Comparison of ENCODE assay signal across 28 mouse cellular contexts in the genomic region with DNA sequence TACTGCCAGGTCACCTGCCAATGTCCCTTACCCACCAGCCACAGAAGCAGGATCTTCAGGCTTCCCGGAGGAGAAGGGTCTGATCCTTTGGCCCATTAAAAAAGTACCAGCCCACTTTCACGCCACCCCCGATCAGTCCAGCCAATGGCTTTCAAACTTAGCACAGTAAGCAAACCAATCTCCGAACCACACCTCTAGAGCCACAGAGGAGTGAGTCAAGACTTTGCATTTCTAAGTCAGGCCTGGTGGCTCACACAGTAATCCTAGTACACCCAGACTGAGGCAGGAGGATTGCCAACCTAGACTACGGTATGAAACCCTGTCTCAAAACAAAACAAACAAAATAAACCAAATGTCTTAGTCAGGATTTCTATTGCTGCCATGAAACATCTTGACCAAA. TPM values are rescaled to one million over a fixed set of nuclear protein-coding genes. Genes with fewer than 3 reads are reported as not detected.
DNase-seq lines count a peak whose midpoint lies in the region; ATAC-seq and TF ChIP-seq lines count a peak whose summit lies in the region.
"Had no signal": no experiment of that assay in that cellular context is flagged by ENCODE, and none has a peak within 500 bp of the region (broad histone marks: within the 10 kb centered on the region; RNA-seq: fewer than 3 reads in every experiment).

No protein-coding gene starts in this region.

- no peak overlapping the region for H3K4me3 ChIP-seq in kidney, embryonic 16.5 days (ENCODE audit: low read length)
- no peak overlapping the region for H3K4me3 ChIP-seq in intestine, postnatal 0 days (ENCODE audit: low read depth, low read length)
- H3K4me3 ChIP-seq in gastrocnemius, adult 2 months, result no peak overlapping the region
- H3K4me3 ChIP-seq: embryonic facial prominence, embryonic 15.5 days; forebrain, embryonic 10.5 days; hindbrain, embryonic 12.5 days had no signal

- H3K27ac ChIP-seq in kidney, embryonic 16.5 days (ENCODE audit: low read length), result peak overlapping the region; percentile 17; the same call in 1 of the 2 replicates
- peak overlapping the region; percentile 74 for H3K27ac ChIP-seq in intestine, postnatal 0 days (ENCODE audit: low read depth, low read length)
- no peak overlapping the region for H3K27ac ChIP-seq in gastrocnemius, adult 2 months
- H3K27ac ChIP-seq: forebrain, embryonic 10.5 days had no signal

- peaks cover 59% of the 10 kb centered on the region for H3K4me1 ChIP-seq in kidney, embryonic 16.5 days (ENCODE audit: insufficient read depth, low read length)
- H3K4me1 ChIP-seq in intestine, postnatal 0 days (replicated peaks; ENCODE audit: control insufficient read depth, insufficient read depth, low read length), result peaks cover 9% of the 10 kb centered on the region

- WGBS in kidney, embryonic 16.5 days, result 64% methylated on average over 5 of the region's 5 CpGs
- WGBS in intestine, postnatal 0 days, result 25% methylated on average over 5 of the region's 5 CpGs

- H3K36me3 ChIP-seq in kidney, embryonic 16.5 days (ENCODE audit: insufficient read depth, low read length), result no peaks in the 10 kb centered on the region
- no peaks in the 10 kb centered on the region for H3K36me3 ChIP-seq in intestine, postnatal 0 days (ENCODE audit: control insufficient read depth, insufficient read depth)
- H3K36me3 ChIP-seq: embryonic facial prominence, embryonic 15.5 days; forebrain, embryonic 10.5 days; hindbrain, embryonic 12.5 days had no signal

- no peaks in the 10 kb centered on the region for H3K9me3 ChIP-seq in kidney, embryonic 16.5 days (ENCODE audit: low read length)
- no peaks in the 10 kb centered on the region for H3K9me3 ChIP-seq in intestine, postnatal 0 days (ENCODE audit: control insufficient read depth)
- H3K9me3 ChIP-seq: embryonic facial prominence, embryonic 15.5 days; forebrain, embryonic 10.5 days; hindbrain, embryonic 12.5 days had no signal

- ATAC-seq in kidney, embryonic 16.5 days (ENCODE audit: low FRiP score, low TSS enrichment), result no peak
- ATAC-seq in intestine, postnatal 0 days, result peak; percentile 51
- ATAC-seq: forebrain, postnatal 0 days had no signal

- intact Hi-C loops in gastrocnemius, adult 2 months (cut with DNase I), result loop anchor here (5.0 kb wide), 1 partner anchor 538 kb away; no protein-coding TSS in a partner anchor

- TF ChIP-seq CTCF in intestine, postnatal 0 days (IDR thresholded peaks at IDR 0.05; ENCODE audit: low read depth), result no peak
- no peak for TF ChIP-seq CTCF in gastrocnemius, adult 2 months (IDR thresholded peaks at IDR 0.05)

- no peak overlapping the region for H3K9ac ChIP-seq in kidney, embryonic 16.5 days (replicated peaks; ENCODE audit: low read length)
- H3K9ac ChIP-seq in intestine, postnatal 0 days (ENCODE audit: low read depth, low read length), result no peak overlapping the region
- H3K9ac ChIP-seq: embryonic facial prominence, embryonic 15.5 days; forebrain, postnatal 0 days; hindbrain, embryonic 12.5 days; liver, postnatal 0 days had no signal

- no peak for DNase-seq in kidney, adult 9 months
- DNase-seq in urinary bladder, postnatal 14 days (ENCODE audit: low spot score), result peak; percentile 12
- no peak for DNase-seq in urinary bladder, postnatal 10 days (ENCODE audit: low spot score)
- DNase-seq in gastrocnemius, adult 2 months, result no peak
- no peak for DNase-seq in cerebellum, adult 11 months
- DNase-seq: adrenal gland, postnatal 10 days; cerebellum, adult 11-12 months; cerebellum, postnatal 14 days; forebrain, postnatal 0 days; heart, postnatal 14 days; liver, postnatal 0 days; right cerebral cortex, postnatal 14 days had no signal

- peaks cover under 1% of the 10 kb centered on the region; the same call in 1 of the 2 replicates for H3K27me3 ChIP-seq in kidney, embryonic 16.5 days (ENCODE audit: insufficient read depth, low read length)
- no peaks in the 10 kb centered on the region for H3K27me3 ChIP-seq in intestine, postnatal 0 days (replicated peaks; ENCODE audit: control insufficient read depth, insufficient read depth, low read length)

- no peak overlapping the region for H3K4me2 ChIP-seq in kidney, embryonic 16.5 days (replicated peaks; ENCODE audit: low read depth, low read length)
- H3K4me2 ChIP-seq in intestine, postnatal 0 days (replicated peaks; ENCODE audit: low read depth), result 0 out of 2 replicates have a peak overlapping the region, but pooled peaks have one; percentile 13
- H3K4me2 ChIP-seq: embryonic facial prominence, embryonic 15.5 days; heart, embryonic 11.5 days; hindbrain, embryonic 12.5 days had no signal

RNA-seq across cellular contexts. Expression of gene Ttc22, which starts 7.1 kb away (rescaled TPM):
- 6.7 and 7.1 TPM in 2 replicates for polyA plus RNA-seq in kidney, embryonic 16.5 days (2015; fragmentation: Nextera tagmentation; extraction: Ambion mirVana)
- polyA plus RNA-seq in intestine, postnatal 0 days (2015; fragmentation: Nextera tagmentation; extraction: Ambion mirVana), result 61.9 and 66.4 TPM in 2 replicates
- not detected for total RNA-seq in gastrocnemius, adult 2 months (2021)
- total RNA-seq: megakaryocyte, adult 5-6 weeks; neutrophil, adult 5-6 weeks had no signal
- polyA plus RNA-seq: C2C12; forebrain, embryonic 10.5 days; liver, adult 2 months; liver, postnatal 0 days had no signal

RNA-seq across cellular contexts. Expression of gene Lexm, which starts 12.3 kb away (rescaled TPM):
- polyA plus RNA-seq in kidney, embryonic 16.5 days (2015; fragmentation: Nextera tagmentation; extraction: Ambion mirVana), result not detected in 2 replicates
- polyA plus RNA-seq in intestine, postnatal 0 days (2015; fragmentation: Nextera tagmentation; extraction: Ambion mirVana), result not detected in 2 replicates
- not detected for total RNA-seq in gastrocnemius, adult 2 months (2021)
- total RNA-seq: adrenal gland, postnatal 10 days; forebrain, postnatal 0 days; gastrocnemius, postnatal 4 days; heart, postnatal 14 days; layer of hippocampus, adult 8-10 months; left cerebral cortex, adult 18-20 months; left cerebral cortex, postnatal 36 days; liver, adult 2 months; megakaryocyte, adult 5-6 weeks; midbrain, postnatal 0 days; neutrophil, adult 5-6 weeks had no signal
- polyA plus RNA-seq: brain, embryonic 14.5 days; C2C12; forebrain, embryonic 10.5 days; forebrain, postnatal 0 days; liver, adult 2 months; liver, postnatal 0 days; midbrain, postnatal 0 days had no signal

RNA-seq across cellular contexts. Expression of gene Pars2, which starts 21.5 kb away (rescaled TPM):
- polyA plus RNA-seq in kidney, embryonic 16.5 days (2015; fragmentation: Nextera tagmentation; extraction: Ambion mirVana), result 16.0 and 17.9 TPM in 2 replicates
- 6.7 TPM in 2 replicates for polyA plus RNA-seq in intestine, postnatal 0 days (2015; fragmentation: Nextera tagmentation; extraction: Ambion mirVana)
- 1 to 10 TPM; 2.5 to 3.8 TPM for total RNA-seq in gastrocnemius, adult 2 months (2021)

RNA-seq across cellular contexts. Expression of gene Ttc4, which starts 49.4 kb away (rescaled TPM):
- 126 and 139 TPM in 2 replicates for polyA plus RNA-seq in kidney, embryonic 16.5 days (2015; fragmentation: Nextera tagmentation; extraction: Ambion mirVana)
- polyA plus RNA-seq in intestine, postnatal 0 days (2015; fragmentation: Nextera tagmentation; extraction: Ambion mirVana), result 29.7 and 35.0 TPM in 2 replicates
- total RNA-seq in gastrocnemius, adult 2 months (2021), result 10 to 100 TPM; 24.3 to 34.7 TPM
